Mouse (Mus musculus): Measurements from ENCODE around the gene Kcng3. TPM values are rescaled to one million over a fixed set of nuclear protein-coding genes. Genes with fewer than 3 reads are reported as not detected.

Kcng3 gene
- polyA plus RNA-seq, 1 experiment from 2014 or later, result not detected

DNA sequence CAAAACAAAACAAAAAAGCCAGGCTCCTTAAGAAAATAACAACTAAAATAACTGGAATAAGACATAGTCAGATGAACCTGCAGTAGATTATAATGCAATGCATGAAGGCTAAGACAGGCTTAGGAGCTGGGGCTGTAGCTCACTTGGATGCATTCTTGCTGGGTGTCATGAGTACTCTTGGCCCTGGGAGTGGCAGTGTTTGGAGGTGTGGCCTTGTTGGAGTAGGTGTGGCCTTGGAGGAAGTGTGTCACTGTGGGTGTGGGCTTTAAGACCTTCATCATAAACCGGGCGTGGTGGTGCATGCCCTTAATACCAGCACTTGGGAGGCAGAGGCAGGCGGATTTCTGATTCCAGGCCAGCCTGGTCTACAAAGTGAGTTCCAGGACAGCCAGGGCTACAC lies 18.3 kb upstream of the Kcng3 start:
- Histone ChIP-seq H3K27ac (replicated peaks) (no peak overlapping the region), H3K36me3 (no peaks in the 10 kb centered on the region), H3K4me1 (no peaks in the 10 kb centered on the region), H3K27me3 (ENCODE audit: low read depth, poor library complexity, severe bottlenecking) (no peaks in the 10 kb centered on the region), H3K4me3 (no peak overlapping the region), H3K9me3 (replicated peaks) (no peaks in the 10 kb centered on the region)
- no peak for DNase-seq (ENCODE audit: low spot score)
- WGBS, result 88% methylated on average over 3 of the region's 3 CpGs

DNA sequence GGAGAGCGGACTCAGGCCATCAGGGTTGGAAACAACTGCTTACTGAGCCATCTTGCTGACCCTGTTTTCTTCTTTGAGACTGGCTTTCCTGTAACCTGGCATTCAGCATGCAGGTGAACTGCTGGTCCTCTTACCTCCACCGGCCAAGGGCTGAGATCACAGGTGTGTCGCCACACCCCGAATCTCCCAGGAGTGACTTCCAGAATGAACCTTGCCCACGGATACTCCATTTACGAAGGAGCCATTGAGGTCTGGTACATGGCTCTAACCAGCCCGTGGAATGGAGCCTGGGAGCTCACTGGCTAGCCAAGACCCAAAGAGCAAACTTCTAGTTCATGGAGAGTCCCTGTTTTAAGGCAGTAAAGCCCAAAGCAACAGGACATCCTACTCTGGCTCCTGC lies 15.7 kb upstream of the Kcng3 start:
- Histone ChIP-seq H3K4me1 (no peaks in the 10 kb centered on the region), H3K27ac (replicated peaks) (no peak overlapping the region), H3K9me3 (replicated peaks) (no peaks in the 10 kb centered on the region), H3K4me3 (no peak overlapping the region), H3K27me3 (ENCODE audit: low read depth, poor library complexity, severe bottlenecking) (no peaks in the 10 kb centered on the region), H3K36me3 (no peaks in the 10 kb centered on the region)
- no peak for DNase-seq (ENCODE audit: low spot score)
- 95% methylated on average over 7 of the region's 7 CpGs for WGBS

DNA sequence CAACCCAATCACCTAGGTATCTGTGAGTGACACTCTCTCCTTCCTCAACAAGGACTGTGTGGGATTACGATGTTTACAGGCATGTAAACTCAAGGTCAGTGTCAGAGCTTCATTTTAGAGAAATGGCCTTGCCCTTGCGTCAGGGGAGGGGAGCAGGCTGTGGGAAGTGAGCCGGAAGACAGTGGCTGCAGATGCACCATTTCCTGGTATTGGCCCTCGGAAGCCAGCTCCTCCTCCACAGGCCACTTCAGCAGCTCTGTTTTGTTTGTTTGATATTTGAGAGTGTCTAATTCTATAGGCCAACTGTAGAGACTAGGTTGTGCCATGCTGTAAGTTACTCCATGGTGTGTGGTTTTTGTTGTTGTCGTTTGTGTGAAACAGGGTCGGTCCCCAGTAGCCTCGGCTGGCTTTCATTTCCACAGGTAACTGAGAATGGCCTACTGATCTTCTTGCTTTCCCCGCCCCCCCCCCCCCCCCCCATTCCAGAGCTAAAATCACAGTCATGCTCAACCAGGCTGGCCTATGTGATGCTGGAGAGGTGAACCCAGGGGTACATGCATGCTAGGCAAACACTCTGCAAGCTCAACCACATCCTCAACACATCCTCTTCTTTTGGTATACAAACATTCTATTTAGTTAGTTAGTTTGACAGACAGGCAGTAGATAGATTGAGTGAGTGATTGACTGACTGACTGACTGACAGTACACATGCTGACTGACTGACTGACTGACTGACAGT lies 14.9 kb upstream of the Kcng3 start:
- Histone ChIP-seq H3K4me3 (no peak overlapping the region), H3K36me3 (no peaks in the 10 kb centered on the region), H3K4me1 (no peaks in the 10 kb centered on the region), H3K27me3 (ENCODE audit: low read depth, poor library complexity, severe bottlenecking) (no peaks in the 10 kb centered on the region), H3K9me3 (replicated peaks) (no peaks in the 10 kb centered on the region), H3K27ac (replicated peaks) (no peak overlapping the region)
- no peak for DNase-seq (ENCODE audit: low spot score)
- WGBS, result 81% methylated on average over 8 of the region's 8 CpGs

DNA sequence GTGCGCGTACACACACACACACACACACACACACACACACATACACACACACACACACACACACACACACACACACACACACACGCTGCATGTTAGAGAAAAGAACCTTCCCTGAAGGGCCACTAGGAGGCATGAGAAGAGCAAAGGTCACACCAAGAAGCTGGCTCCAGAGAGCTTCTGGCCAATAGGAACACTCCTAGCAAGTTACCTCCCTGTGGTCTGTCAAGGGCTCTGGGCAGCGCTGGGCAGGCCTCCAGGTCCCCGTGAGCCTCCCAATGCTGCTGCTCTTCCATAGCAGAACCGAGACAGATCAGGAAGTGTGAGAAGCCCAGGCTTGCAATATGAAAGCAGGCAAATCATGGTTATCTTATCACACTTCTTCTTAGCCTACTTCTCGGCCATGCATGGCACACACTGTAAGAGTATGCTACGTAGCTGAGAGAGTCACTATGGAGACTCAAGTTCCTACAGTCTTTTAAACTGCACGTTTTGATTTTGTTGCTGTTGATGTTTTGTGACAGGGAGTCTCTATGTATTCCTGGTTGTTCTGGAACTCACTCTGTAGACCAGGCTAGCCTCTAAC lies 13.6 kb upstream of the Kcng3 start:
- no peak for DNase-seq (ENCODE audit: low spot score)
- 60% methylated on average over 9 of the region's 9 CpGs for WGBS

DNA sequence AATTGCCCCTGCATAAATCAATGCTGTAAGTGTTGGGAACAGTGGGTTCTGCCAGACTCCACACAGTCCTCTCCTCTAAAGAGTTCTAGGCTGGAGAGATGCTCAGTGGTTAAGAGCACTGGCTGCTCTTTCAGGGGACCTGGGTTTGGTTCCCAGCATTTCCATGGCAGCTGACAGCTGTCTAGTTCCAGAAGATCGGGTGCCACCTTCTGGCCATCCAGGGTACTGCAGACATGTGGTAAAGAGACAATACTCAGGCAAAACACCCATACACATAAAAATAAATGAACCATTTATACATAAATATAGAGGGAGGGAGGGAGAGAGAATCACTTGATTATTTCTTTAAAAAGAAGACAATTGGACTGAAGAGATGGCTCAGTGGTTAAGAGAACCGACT lies 5.7 kb upstream of the Kcng3 start:
- 77% methylated on average over 2 of the region's 2 CpGs for WGBS
- no peaks in the 10 kb centered on the region for H3K36me3 ChIP-seq
- peaks cover 10% of the 10 kb centered on the region for H3K4me1 ChIP-seq
- DNase-seq (ENCODE audit: low spot score), result no peak
- 0 out of 2 replicates have a peak, but pooled peaks cover 4% of the 10 kb centered on the region for H3K9me3 ChIP-seq (replicated peaks)
- H3K27me3 ChIP-seq (ENCODE audit: low read depth, poor library complexity, severe bottlenecking), result peaks cover 40% of the 10 kb centered on the region
- H3K4me3 ChIP-seq, result no peak overlapping the region
- H3K27ac ChIP-seq (replicated peaks), result no peak overlapping the region

More for the DNA sequence above, 13.6 kb upstream of the Kcng3 start:
- Histone ChIP-seq H3K27ac (replicated peaks) (no peak overlapping the region), H3K4me3 (no peak overlapping the region), H3K27me3 (ENCODE audit: low read depth, poor library complexity, severe bottlenecking) (no peaks in the 10 kb centered on the region), H3K9me3 (replicated peaks) (no peaks in the 10 kb centered on the region), H3K4me1 (no peaks in the 10 kb centered on the region), H3K36me3 (no peaks in the 10 kb centered on the region)

DNA sequence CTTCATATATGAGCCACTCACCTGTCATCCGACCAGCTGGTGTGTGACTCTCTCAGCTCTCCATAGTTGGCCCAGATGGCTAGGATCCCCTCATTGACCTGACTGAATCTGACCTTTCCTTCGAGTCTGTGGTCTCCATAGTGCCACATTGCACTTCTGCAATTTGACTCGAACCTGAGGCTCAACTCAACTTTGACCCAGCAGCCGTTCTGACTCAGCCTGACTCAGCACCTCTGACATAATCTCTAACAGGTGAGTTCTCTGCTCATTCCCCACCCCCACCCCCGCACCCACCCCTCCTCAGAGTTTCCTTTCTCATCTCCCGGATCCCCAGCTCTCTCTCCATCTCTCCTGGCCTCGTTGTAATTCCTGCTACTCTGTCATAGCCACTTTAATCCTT lies 4.7 kb upstream of the Kcng3 start:
- Histone ChIP-seq H3K4me1 (peaks cover 19% of the 10 kb centered on the region), H3K36me3 (no peaks in the 10 kb centered on the region), H3K27me3 (ENCODE audit: low read depth, poor library complexity, severe bottlenecking) (peaks cover 50% of the 10 kb centered on the region), H3K27ac (replicated peaks) (no peak overlapping the region), H3K4me3 (no peak overlapping the region), H3K9me3 (replicated peaks) (0 out of 2 replicates have a peak, but pooled peaks cover 4% of the 10 kb centered on the region)
- 89% methylated on average over 7 of the region's 7 CpGs for WGBS
- no peak for DNase-seq (ENCODE audit: low spot score)

DNA sequence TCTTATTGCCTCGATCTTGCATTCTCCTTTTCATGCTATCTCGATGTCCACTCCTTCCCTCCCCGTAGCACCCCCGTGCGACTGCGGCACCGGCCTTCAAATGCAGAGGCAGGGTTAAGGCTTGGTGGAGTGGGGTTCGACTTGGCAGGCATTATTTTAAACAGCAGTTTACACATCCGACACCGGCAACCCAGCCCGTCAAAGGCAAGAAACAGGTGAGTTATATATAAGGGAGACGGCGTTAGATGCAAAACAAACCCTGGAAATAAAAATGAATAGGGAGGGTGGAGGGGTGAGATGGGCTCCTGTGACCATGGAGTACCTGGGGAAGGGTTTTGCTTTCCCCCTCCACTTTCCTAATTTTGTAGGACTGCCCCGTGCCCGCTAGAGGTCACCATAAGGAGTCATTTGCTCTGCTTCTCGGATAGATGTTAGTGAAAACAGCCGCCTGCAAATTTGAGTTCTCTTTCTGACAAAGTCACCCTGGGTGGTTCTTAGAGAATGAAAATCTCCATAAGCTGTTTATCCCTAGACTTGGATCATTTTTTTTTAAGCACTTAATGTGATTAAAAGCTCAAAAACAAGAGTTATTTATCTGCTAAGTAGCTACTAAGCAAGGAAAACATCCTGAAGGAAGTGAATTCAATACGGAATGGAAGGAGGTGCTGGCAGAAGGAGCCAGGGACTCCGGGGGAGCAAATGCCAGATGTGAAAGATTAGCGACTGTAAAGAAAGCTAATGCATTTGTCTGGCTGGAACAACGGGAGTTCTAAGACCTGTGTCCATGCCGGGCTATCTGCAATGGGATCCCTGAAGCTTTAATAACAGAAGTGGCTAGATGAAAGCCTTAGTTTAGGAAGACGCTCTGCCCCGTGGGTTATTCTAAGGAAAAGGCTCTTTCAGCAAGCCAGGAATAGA lies 1.2 kb upstream of the Kcng3 start:
- DNase-seq (ENCODE audit: low spot score), result peak; percentile 70
- peaks cover 85% of the 10 kb centered on the region for H3K27me3 ChIP-seq (ENCODE audit: low read depth, poor library complexity, severe bottlenecking)
- peak overlapping the region; percentile 65 for H3K4me3 ChIP-seq
- no peaks in the 10 kb centered on the region for H3K36me3 ChIP-seq
- H3K27ac ChIP-seq (replicated peaks), result no peak overlapping the region
- H3K9me3 ChIP-seq (replicated peaks), result 0 out of 2 replicates have a peak, but pooled peaks cover 4% of the 10 kb centered on the region
- peaks cover 28% of the 10 kb centered on the region for H3K4me1 ChIP-seq
- under 1% methylated on average over 24 of the region's 24 CpGs for WGBS

DNA sequence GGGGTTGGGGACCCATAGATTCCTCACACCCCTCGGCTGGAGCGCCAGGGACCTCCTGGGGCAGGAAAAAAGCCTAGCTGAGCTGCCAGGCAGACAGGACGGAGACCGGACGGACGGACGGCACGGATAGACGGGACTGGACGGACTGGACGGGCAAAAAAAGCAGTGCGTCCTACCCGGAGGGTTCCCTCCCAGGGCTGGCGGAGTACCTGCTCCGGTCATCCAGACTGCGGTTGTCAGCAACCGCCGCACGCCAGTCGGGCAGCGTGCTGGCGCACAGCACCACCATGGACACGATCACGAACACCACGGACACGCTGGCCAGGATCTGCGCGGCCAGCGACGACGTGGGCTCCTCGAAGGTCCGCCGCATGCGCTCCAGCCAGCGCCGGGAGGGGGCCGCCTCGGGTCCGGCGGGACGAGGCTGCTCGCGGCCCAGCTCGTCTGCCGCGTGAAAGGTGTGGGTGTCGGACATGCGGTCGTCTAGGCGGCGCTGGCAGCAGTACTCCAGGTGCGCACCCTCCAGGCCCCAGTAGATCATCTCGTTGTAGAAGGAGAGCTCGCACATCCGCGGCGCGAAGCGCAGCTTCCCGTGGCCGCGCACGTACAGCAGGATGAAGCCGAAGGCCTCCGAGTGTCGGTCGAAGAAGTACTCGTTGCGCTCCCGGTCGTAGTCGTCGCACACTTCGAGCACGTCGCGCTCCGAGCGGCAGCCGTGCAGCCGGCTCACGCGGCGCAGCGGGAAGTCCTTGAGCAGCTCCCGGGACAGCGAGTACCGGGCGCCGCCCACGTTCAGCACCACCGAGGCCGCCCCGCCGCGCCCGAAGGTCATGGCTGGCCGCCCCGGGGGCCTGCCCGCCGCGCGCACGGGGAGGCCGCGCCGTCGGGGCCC lies 662 bp downstream of the Kcng3 start:
- DNase-seq (ENCODE audit: low spot score), result peak; percentile 42
- Histone ChIP-seq H3K4me1 (peaks cover 28% of the 10 kb centered on the region), H3K36me3 (no peaks in the 10 kb centered on the region), H3K27me3 (ENCODE audit: low read depth, poor library complexity, severe bottlenecking) (peaks cover 98% of the 10 kb centered on the region), H3K27ac (replicated peaks) (0 out of 2 replicates have a peak overlapping the region, but pooled peaks have one; percentile 7), H3K4me3 (peak overlapping the region; percentile 65), H3K9me3 (replicated peaks) (no peaks in the 10 kb centered on the region; the same call in 1 of the 2 replicates)
- WGBS, result 2% methylated on average over 109 of the region's 109 CpGs

DNA sequence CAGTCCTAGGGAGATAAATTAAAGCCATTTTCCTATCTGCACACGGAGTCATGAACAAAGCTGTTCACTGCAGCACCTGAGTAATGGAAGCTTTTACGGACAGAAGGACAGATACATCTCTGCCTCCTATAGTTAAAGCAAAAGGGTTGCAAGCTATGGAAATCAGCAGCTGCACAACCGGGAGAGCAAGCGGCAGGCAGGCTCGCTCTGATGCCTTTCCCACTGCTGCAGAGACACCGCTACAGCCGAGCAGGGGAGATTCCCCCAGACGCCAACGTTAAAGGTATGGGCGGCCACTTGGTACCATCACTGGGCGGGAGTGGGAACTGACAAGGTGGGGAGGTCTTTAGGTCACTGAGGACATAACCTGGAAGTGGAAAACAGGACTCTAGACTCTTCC lies 17.8 kb downstream of the Kcng3 start:
- 54% methylated on average over 11 of the region's 11 CpGs for WGBS
- Histone ChIP-seq H3K9me3 (replicated peaks) (no peaks in the 10 kb centered on the region), H3K4me3 (no peak overlapping the region), H3K4me1 (no peaks in the 10 kb centered on the region), H3K27ac (replicated peaks) (no peak overlapping the region), H3K27me3 (ENCODE audit: low read depth, poor library complexity, severe bottlenecking) (no peaks in the 10 kb centered on the region), H3K36me3 (no peaks in the 10 kb centered on the region)
- no peak for DNase-seq (ENCODE audit: low spot score)

DNA sequence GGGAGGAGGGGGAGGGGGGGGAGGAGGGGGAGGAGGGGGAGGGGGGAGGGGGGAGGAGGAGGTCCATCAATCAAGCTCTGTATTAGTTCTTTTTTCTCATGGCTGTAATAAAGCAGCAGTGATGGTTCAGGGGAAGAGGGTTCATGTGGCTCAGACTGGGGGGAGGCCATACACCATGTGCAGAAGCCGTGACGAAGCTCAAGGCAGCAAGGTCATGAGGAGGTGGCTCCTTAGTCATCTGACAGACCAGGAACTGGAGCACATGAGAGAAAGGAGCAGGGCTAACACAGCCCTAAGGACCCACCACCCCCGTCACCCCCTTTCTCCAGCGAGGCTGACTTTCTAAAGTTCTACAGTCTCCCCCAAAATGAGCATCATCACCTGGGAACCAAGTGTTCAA lies 22.2 kb downstream of the Kcng3 start:
- Histone ChIP-seq H3K4me1 (no peaks in the 10 kb centered on the region), H3K27me3 (ENCODE audit: low read depth, poor library complexity, severe bottlenecking) (no peaks in the 10 kb centered on the region), H3K36me3 (no peaks in the 10 kb centered on the region), H3K9me3 (replicated peaks) (no peaks in the 10 kb centered on the region), H3K4me3 (no peak overlapping the region), H3K27ac (replicated peaks) (no peak overlapping the region)
- WGBS, result 83% methylated on average over 4 of the region's 4 CpGs
- DNase-seq (ENCODE audit: low spot score), result no peak

DNA sequence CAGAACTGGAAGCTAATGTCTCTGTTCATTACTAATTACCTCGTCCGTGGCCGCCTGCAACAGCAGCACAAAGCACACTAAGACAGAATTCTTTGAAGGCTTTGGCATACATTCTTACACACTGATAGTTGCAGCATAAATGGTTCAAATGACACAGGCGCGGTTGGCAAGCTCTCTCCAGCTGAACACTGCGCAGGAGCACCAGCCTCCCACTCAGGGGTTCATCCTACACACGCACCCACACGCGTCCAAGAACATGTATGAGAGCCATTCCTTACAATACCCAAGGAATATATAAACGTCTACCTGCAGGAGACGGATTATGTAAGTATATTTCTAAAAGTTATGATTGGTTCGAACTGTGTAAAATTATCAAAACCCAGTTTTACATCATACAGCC lies 30.7 kb downstream of the Kcng3 start:
- H3K36me3 ChIP-seq, result no peaks in the 10 kb centered on the region
- H3K4me1 ChIP-seq, result no peaks in the 10 kb centered on the region
- H3K27ac ChIP-seq (replicated peaks), result no peak overlapping the region
- H3K4me3 ChIP-seq, result no peak overlapping the region
- no peak for DNase-seq (ENCODE audit: low spot score)
- H3K9me3 ChIP-seq (replicated peaks), result no peaks in the 10 kb centered on the region
- 93% methylated on average over 12 of the region's 12 CpGs for WGBS
- H3K27me3 ChIP-seq (ENCODE audit: low read depth, poor library complexity, severe bottlenecking), result no peaks in the 10 kb centered on the region

DNA sequence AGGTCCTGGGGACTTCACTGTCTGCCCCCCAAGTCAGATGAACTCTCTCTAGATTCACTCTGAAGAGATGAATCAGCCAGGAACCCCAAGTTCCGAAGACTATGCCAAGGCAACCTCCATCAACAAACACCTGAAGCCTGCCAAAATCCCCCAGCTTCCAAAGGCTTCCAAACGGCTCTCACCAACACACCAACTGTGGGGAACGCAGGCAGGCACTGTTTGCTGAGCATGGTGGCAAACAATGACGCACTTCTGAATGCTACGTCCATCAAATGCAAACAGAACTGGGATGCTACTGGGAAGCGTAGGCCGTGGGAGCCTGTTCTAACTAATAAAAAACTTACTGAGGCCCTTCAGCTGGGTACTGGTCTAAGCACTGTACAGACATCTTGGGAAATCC lies 35.7 kb downstream of the Kcng3 start:
- Histone ChIP-seq H3K27ac (replicated peaks) (no peak overlapping the region), H3K36me3 (no peaks in the 10 kb centered on the region), H3K4me1 (no peaks in the 10 kb centered on the region), H3K27me3 (ENCODE audit: low read depth, poor library complexity, severe bottlenecking) (no peaks in the 10 kb centered on the region), H3K9me3 (replicated peaks) (no peaks in the 10 kb centered on the region), H3K4me3 (no peak overlapping the region)
- 88% methylated on average over 7 of the region's 7 CpGs for WGBS
- DNase-seq (ENCODE audit: low spot score), result no peak
